17 mouse cellular contexts compared by ENCODE assay signal in the genomic region with DNA sequence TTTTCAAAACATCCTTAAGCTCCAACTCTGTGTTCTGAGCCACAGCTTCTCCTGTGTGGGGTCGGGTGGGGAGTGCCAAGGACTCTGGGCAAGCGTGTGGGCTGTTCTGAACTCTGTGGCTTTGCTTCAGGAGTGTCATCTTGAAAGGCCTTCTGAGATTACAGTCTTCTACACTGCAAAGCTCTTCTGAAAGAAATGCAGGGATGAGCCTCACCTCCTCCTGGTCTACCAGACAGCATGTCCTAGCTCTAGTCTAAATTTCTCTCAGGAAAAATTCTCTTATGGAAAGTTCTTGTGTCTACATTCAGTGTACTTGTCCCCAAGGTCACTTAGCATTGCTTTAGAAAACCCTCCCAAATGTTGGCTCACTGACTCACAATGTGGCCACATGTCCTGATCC.
"Had no signal": no experiment of that assay in that cellular context is flagged by ENCODE, and none has a peak within 500 bp of the region (broad histone marks: within the 10 kb centered on the region; RNA-seq: fewer than 3 reads in every experiment).

No protein-coding gene starts in this region.

- H3K27me3 ChIP-seq: lung, embryonic 15.5 days; midbrain, embryonic 13.5 days; midbrain, embryonic 15.5 days; neural tube, embryonic 12.5 days; stomach, embryonic 15.5 days had no signal

- H3K27ac ChIP-seq: lung, embryonic 15.5 days; macrophage; midbrain, embryonic 13.5 days; midbrain, embryonic 15.5 days; neural tube, embryonic 12.5 days; stomach, embryonic 15.5 days; stomach, postnatal 0 days had no signal

- H3K9me3 ChIP-seq: lung, embryonic 15.5 days; midbrain, embryonic 13.5 days; midbrain, embryonic 15.5 days; neural tube, embryonic 12.5 days; stomach, embryonic 15.5 days had no signal

- H3K4me3 ChIP-seq: lung, embryonic 15.5 days; megakaryocyte, embryonic 14.5 days; midbrain, embryonic 13.5 days; midbrain, embryonic 15.5 days; neural tube, embryonic 12.5 days; stomach, embryonic 15.5 days had no signal

- H3K4me1 ChIP-seq: lung, embryonic 15.5 days; megakaryocyte, embryonic 14.5 days; midbrain, embryonic 13.5 days; midbrain, embryonic 15.5 days; neural tube, embryonic 12.5 days; stomach, embryonic 15.5 days had no signal

- DNase-seq: liver, postnatal 0 days; lung, adult 2 months; lung, postnatal 14 days; lung, postnatal 36 days; right cerebral cortex, postnatal 14 days; thymus, adult 2 months; thymus, postnatal 25 days; thymus, postnatal 4 days had no signal

- H3K36me3 ChIP-seq: lung, embryonic 15.5 days; stomach, embryonic 15.5 days had no signal

- ATAC-seq: liver, postnatal 0 days; lung, postnatal 0 days; midbrain, embryonic 13.5 days; midbrain, embryonic 15.5 days had no signal

- H3K9ac ChIP-seq: liver, postnatal 0 days; lung, embryonic 15.5 days; midbrain, embryonic 13.5 days; midbrain, embryonic 15.5 days; neural tube, embryonic 12.5 days; stomach, embryonic 15.5 days had no signal

- H3K4me2 ChIP-seq: lung, embryonic 15.5 days; midbrain, embryonic 13.5 days; midbrain, embryonic 15.5 days; neural tube, embryonic 12.5 days; stomach, embryonic 15.5 days had no signal
